ENCODE assay signal across 12 mouse cellular contexts in the genomic region with DNA sequence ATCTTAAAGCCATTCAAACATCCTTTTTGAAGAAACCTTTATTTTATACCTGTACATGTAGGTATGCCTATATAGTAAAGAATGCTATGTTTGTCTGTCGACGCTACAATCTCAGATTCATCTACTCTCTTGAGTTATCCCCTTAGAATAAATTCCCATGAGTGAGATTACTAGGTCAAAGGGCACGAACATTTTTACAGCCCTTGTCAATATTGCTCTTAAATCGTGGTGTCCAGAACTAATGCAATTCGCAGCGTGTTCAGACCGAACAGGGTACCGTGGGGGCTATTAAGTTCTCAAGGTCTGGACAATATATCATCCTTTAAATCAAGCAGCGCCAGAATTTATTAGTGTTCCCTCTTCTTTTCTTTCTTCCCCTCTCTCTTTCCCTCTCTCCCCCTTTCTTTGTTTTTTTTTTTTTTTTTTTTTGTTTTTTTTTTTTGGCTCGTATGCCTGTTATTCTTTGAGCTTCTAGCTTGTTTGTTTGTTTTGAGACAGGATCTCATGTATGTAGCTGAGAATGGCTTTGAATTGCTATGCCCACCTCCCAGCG. TPM values are rescaled to one million over a fixed set of nuclear protein-coding genes. Genes with fewer than 3 reads are reported as not detected.
DNase-seq lines count a peak whose midpoint lies in the region; ATAC-seq lines count a peak whose summit lies in the region.
"Had no signal": no experiment of that assay in that cellular context is flagged by ENCODE, and none has a peak within 500 bp of the region (broad histone marks: within the 10 kb centered on the region; RNA-seq: fewer than 3 reads in every experiment).

No protein-coding gene starts in this region.

- H3K4me2 ChIP-seq in heart, embryonic 16.5 days (ENCODE audit: low read depth, low read length): peak overlapping the region; percentile 34; the same call in 1 of the 2 replicates
- peak overlapping the region; percentile 24; the same call in 1 of the 2 replicates for H3K4me2 ChIP-seq in neural tube, embryonic 12.5 days (replicated peaks)
- H3K4me2 ChIP-seq in limb, embryonic 12.5 days: peak overlapping the region; percentile 33
- 0 out of 2 replicates have a peak overlapping the region, but pooled peaks have one; percentile 29 for H3K4me2 ChIP-seq in stomach, embryonic 16.5 days (ENCODE audit: low read depth, low read length)

- H3K4me1 ChIP-seq in heart, embryonic 16.5 days (ENCODE audit: control insufficient read depth, insufficient read depth, low read length): no peaks in the 10 kb centered on the region; the same call in 1 of the 2 replicates
- no peaks in the 10 kb centered on the region for H3K4me1 ChIP-seq in neural tube, embryonic 12.5 days
- peaks cover 5% of the 10 kb centered on the region; the same call in 1 of the 2 replicates for H3K4me1 ChIP-seq in limb, embryonic 12.5 days (replicated peaks)
- no peaks in the 10 kb centered on the region for H3K4me1 ChIP-seq in stomach, embryonic 16.5 days (ENCODE audit: control insufficient read depth, insufficient read depth, low read length)

- no peaks in the 10 kb centered on the region for H3K36me3 ChIP-seq in heart, embryonic 16.5 days (ENCODE audit: control insufficient read depth, insufficient read depth)
- H3K36me3 ChIP-seq in neural tube, embryonic 12.5 days: no peaks in the 10 kb centered on the region
- no peaks in the 10 kb centered on the region for H3K36me3 ChIP-seq in limb, embryonic 12.5 days
- no peaks in the 10 kb centered on the region for H3K36me3 ChIP-seq in stomach, embryonic 16.5 days (ENCODE audit: control insufficient read depth, insufficient read depth, low read length)

- no peaks in the 10 kb centered on the region for H3K9me3 ChIP-seq in heart, embryonic 16.5 days (replicated peaks; ENCODE audit: control insufficient read depth, low read length)
- H3K9me3 ChIP-seq in neural tube, embryonic 12.5 days: no peaks in the 10 kb centered on the region
- no peaks in the 10 kb centered on the region for H3K9me3 ChIP-seq in limb, embryonic 12.5 days
- H3K9me3 ChIP-seq in stomach, embryonic 16.5 days (replicated peaks; ENCODE audit: control insufficient read depth, low read length): no peaks in the 10 kb centered on the region

- H3K9ac ChIP-seq in heart, embryonic 16.5 days (ENCODE audit: low read length): no peak overlapping the region
- no peak overlapping the region for H3K9ac ChIP-seq in neural tube, embryonic 12.5 days
- no peak overlapping the region for H3K9ac ChIP-seq in limb, embryonic 12.5 days (replicated peaks)
- no peak overlapping the region for H3K9ac ChIP-seq in stomach, embryonic 16.5 days (ENCODE audit: low read length)

- no peak overlapping the region for H3K4me3 ChIP-seq in heart, embryonic 16.5 days (ENCODE audit: low read length)
- H3K4me3 ChIP-seq in neural tube, embryonic 12.5 days: no peak overlapping the region
- no peak overlapping the region for H3K4me3 ChIP-seq in limb, embryonic 12.5 days (replicated peaks)
- H3K4me3 ChIP-seq in stomach, embryonic 16.5 days (replicated peaks; ENCODE audit: low read length): no peak overlapping the region; the same call in 1 of the 2 replicates

- intact Hi-C loops in heart, postnatal 36 days (cut with DNase I): no loop called here

- H3K27ac ChIP-seq in heart, embryonic 16.5 days (ENCODE audit: low read length): no peak overlapping the region
- no peak overlapping the region for H3K27ac ChIP-seq in neural tube, embryonic 12.5 days
- no peak overlapping the region for H3K27ac ChIP-seq in limb, embryonic 12.5 days
- no peak overlapping the region for H3K27ac ChIP-seq in stomach, embryonic 16.5 days (ENCODE audit: low read length)

- no peak for ATAC-seq in heart, embryonic 16.5 days (replicated peaks; ENCODE audit: extremely low read depth, insufficient read depth, low FRiP score)
- no peak for ATAC-seq in neural tube, embryonic 12.5 days (ENCODE audit: low FRiP score, low read depth)
- ATAC-seq in limb, embryonic 12.5 days (ENCODE audit: insufficient number of reproducible peaks, insufficient read depth, low FRiP score, low TSS enrichment, low read depth): no peak
- ATAC-seq in stomach, embryonic 16.5 days (ENCODE audit: insufficient read depth, low FRiP score): no peak
- ATAC-seq in CD4-positive, CD25-positive, alpha-beta regulatory T cell, adult 4 months: no peak

- WGBS in heart, embryonic 16.5 days: 65% methylated on average over 11 of the region's 11 CpGs
- 38% methylated on average over 11 of the region's 11 CpGs for whole genome bisulfite sequencing in neural tube, embryonic 12.5 days
- WGBS in limb, embryonic 12.5 days: 44% methylated on average over 11 of the region's 11 CpGs
- WGBS in stomach, embryonic 16.5 days: 52% methylated on average over 11 of the region's 11 CpGs

- no peaks in the 10 kb centered on the region for H3K27me3 ChIP-seq in heart, embryonic 16.5 days (ENCODE audit: control insufficient read depth, insufficient read depth, low read length)
- H3K27me3 ChIP-seq in neural tube, embryonic 12.5 days (replicated peaks): no peaks in the 10 kb centered on the region
- H3K27me3 ChIP-seq in limb, embryonic 12.5 days: no peaks in the 10 kb centered on the region
- no peaks in the 10 kb centered on the region for H3K27me3 ChIP-seq in stomach, embryonic 16.5 days (ENCODE audit: control insufficient read depth, insufficient read depth, low read length)

- DNase-seq in heart, postnatal 36 days: no peak
- DNase-seq in neural tube, embryonic 10.5 days (ENCODE audit: extremely low spot score, low spot score): no peak
- no peak for DNase-seq in T-cell, adult 2 months (ENCODE audit: low spot score)
- DNase-seq: cerebellum, postnatal 10 days had no signal

RNA-seq across cellular contexts. Expression of a gene that starts 12.8 kb away (rescaled TPM):
- 25.3 and 25.5 TPM in 2 replicates for polyA plus RNA-seq in heart, embryonic 16.5 days (2015; fragmentation: Nextera tagmentation; extraction: Ambion mirVana)
- total RNA-seq in heart, postnatal 36 days (2021): 1 to 10 TPM; 6.6 to 7.9 TPM
- polyA plus RNA-seq in neural tube, embryonic 12.5 days (2016; fragmentation: Nextera tagmentation; extraction: Ambion mirVana): 70.9 and 71.5 TPM in 2 replicates
- 78.7 and 79.2 TPM in 2 replicates for polyA plus RNA-seq in limb, embryonic 12.5 days (2016; fragmentation: Nextera tagmentation; extraction: Ambion mirVana)
- 18.3 and 20.2 TPM in 2 replicates for polyA plus RNA-seq in stomach, embryonic 16.5 days (2015; fragmentation: Nextera tagmentation; extraction: Ambion mirVana)
- under 1 TPM in 1 of 2 experiments, not detected in 1; 0.62 TPM for polyA plus RNA-seq in CD4-positive, CD25-positive, alpha-beta regulatory T cell, adult 4 months (2017; shearing (Covaris generic))

RNA-seq across cellular contexts. Expression of a gene that starts 19.9 kb away (rescaled TPM):
- polyA plus RNA-seq in heart, embryonic 16.5 days (2015; fragmentation: Nextera tagmentation; extraction: Ambion mirVana): 0.43 and 0.52 TPM in 2 replicates
- under 1 TPM; 0.22 to 0.36 TPM for total RNA-seq in heart, postnatal 36 days (2021)
- polyA plus RNA-seq in neural tube, embryonic 12.5 days (2016; fragmentation: Nextera tagmentation; extraction: Ambion mirVana): 0.70 and 1.1 TPM in 2 replicates
- 1.2 and 1.7 TPM in 2 replicates for polyA plus RNA-seq in limb, embryonic 12.5 days (2016; fragmentation: Nextera tagmentation; extraction: Ambion mirVana)
- polyA plus RNA-seq in stomach, embryonic 16.5 days (2015; fragmentation: Nextera tagmentation; extraction: Ambion mirVana): 14.1 TPM in 2 replicates
- not detected for polyA plus RNA-seq in CD4-positive, CD25-positive, alpha-beta regulatory T cell, adult 4 months (2017; shearing (Covaris generic))

RNA-seq across cellular contexts. Expression of a gene that starts 25.3 kb away (rescaled TPM):
- polyA plus RNA-seq in heart, embryonic 16.5 days (2015; fragmentation: Nextera tagmentation; extraction: Ambion mirVana): 0.12 and 0.16 TPM in 2 replicates
- not detected for total RNA-seq in heart, postnatal 36 days (2021)
- polyA plus RNA-seq in neural tube, embryonic 12.5 days (2016; fragmentation: Nextera tagmentation; extraction: Ambion mirVana): 4.4 and 4.5 TPM in 2 replicates
- polyA plus RNA-seq in limb, embryonic 12.5 days (2016; fragmentation: Nextera tagmentation; extraction: Ambion mirVana): 0.19 TPM in 1 of 2 replicates, not detected in the other
- polyA plus RNA-seq in stomach, embryonic 16.5 days (2015; fragmentation: Nextera tagmentation; extraction: Ambion mirVana): not detected in 2 replicates
- not detected for polyA plus RNA-seq in CD4-positive, CD25-positive, alpha-beta regulatory T cell, adult 4 months (2017; shearing (Covaris generic))
- total RNA-seq: adrenal gland, postnatal 14 days; heart, postnatal 25 days; layer of hippocampus, postnatal 25 days had no signal

RNA-seq across cellular contexts. Expression of a gene that starts 38.5 kb away (rescaled TPM):
- 27.8 and 29.4 TPM in 2 replicates for polyA plus RNA-seq in heart, embryonic 16.5 days (2015; fragmentation: Nextera tagmentation; extraction: Ambion mirVana)
- total RNA-seq in heart, postnatal 36 days (2021): under 1 TPM; 0.33 to 0.49 TPM
- 24.2 and 25.8 TPM in 2 replicates for polyA plus RNA-seq in neural tube, embryonic 12.5 days (2016; fragmentation: Nextera tagmentation; extraction: Ambion mirVana)
- polyA plus RNA-seq in limb, embryonic 12.5 days (2016; fragmentation: Nextera tagmentation; extraction: Ambion mirVana): 39.5 and 47.1 TPM in 2 replicates
- polyA plus RNA-seq in stomach, embryonic 16.5 days (2015; fragmentation: Nextera tagmentation; extraction: Ambion mirVana): 25.6 and 26.4 TPM in 2 replicates
- 1 to 10 TPM in 1 of 2 experiments, under 1 TPM in 1; 0.59 to 1.3 TPM for polyA plus RNA-seq in CD4-positive, CD25-positive, alpha-beta regulatory T cell, adult 4 months (2017; shearing (Covaris generic))

RNA-seq across cellular contexts. Expression of a gene that starts 57.9 kb away (rescaled TPM):
- polyA plus RNA-seq in heart, embryonic 16.5 days (2015; fragmentation: Nextera tagmentation; extraction: Ambion mirVana): 1.4 and 2.4 TPM in 2 replicates
- total RNA-seq in heart, postnatal 36 days (2021): under 1 TPM; 0.14 to 0.94 TPM
- 109 and 168 TPM in 2 replicates for polyA plus RNA-seq in neural tube, embryonic 12.5 days (2016; fragmentation: Nextera tagmentation; extraction: Ambion mirVana)
- 0.19 and 5.1 TPM in 2 replicates for polyA plus RNA-seq in limb, embryonic 12.5 days (2016; fragmentation: Nextera tagmentation; extraction: Ambion mirVana)
- polyA plus RNA-seq in stomach, embryonic 16.5 days (2015; fragmentation: Nextera tagmentation; extraction: Ambion mirVana): 24.4 and 25.4 TPM in 2 replicates
- not detected for polyA plus RNA-seq in CD4-positive, CD25-positive, alpha-beta regulatory T cell, adult 4 months (2017; shearing (Covaris generic))

Comparison
In these comparisons a context has a peak if more than half of its experiments do, and no peak if none do; other contexts are left out.
1. RNA of a gene that starts 12.8 kb away (polyA plus RNA-seq): 78.7 to 79.2 TPM in limb, embryonic 12.5 days, 70.9 to 71.5 TPM in neural tube, embryonic 12.5 days, 25.3 to 25.5 TPM in heart, embryonic 16.5 days and 18.3 to 20.2 TPM in stomach, embryonic 16.5 days; 0.62 TPM in CD4-positive, CD25-positive, alpha-beta regulatory T cell, adult 4 months; every median in the first group is over 10 times any median in the second.
2. Peak in every context shown above with its lines, with median percentiles within 50 percentile points of each other: H3K4me2 ChIP-seq.